Mouse (Mus musculus): Measurements from ENCODE around the gene Olfr195. TPM values are rescaled to one million over a fixed set of nuclear protein-coding genes. Genes with fewer than 3 reads are reported as not detected.
"Not testable (repeated sequence)": the region's sequence is repeated elsewhere in the genome, so short reads cannot be mapped to it uniquely, and the experiment has no call there.

Olfr195 gene
- not detected in 2 replicates for polyA plus RNA-seq (2015; fragmentation: Nextera tagmentation; extraction: Ambion mirVana)

DNA sequence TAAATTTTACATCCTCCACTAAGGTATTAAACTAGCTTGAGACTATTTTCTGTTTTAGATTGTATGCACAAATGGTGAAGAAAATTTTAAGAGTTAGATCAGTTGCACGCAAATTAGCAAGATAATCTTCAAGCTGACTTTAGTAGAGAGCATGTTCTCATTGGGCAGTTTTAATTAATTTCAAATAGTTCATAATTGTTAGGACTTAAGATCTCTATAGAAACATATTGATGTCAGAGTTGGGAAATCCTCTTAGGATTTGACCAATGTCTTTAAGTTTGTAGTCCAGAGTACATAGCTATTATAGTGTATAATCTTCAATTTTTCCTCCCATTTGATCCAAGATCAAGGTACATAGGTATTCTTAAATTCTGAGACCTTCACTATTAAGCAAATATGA is at the start of gene Olfr195:
Olfr195 (plus strand) TSS at position 301 of the 400 bp plus-strand sequence.
- Histone ChIP-seq H3K36me3 (no peaks in the 10 kb centered on the region), H3K27ac (replicated peaks) (no peak within 1 kb of the TSS), H3K4me3 (replicated peaks) (no peak within 1 kb of the TSS), H3K9me3 (replicated peaks) (no peaks in the 10 kb centered on the region), H3K9ac (replicated peaks) (no peak within 1 kb of the TSS), H3K4me1 (no peaks in the 10 kb centered on the region), H3K4me2 (no peak within 1 kb of the TSS), H3K27me3 (replicated peaks) (no peaks in the 10 kb centered on the region)
- no peak for ATAC-seq (ENCODE audit: low FRiP score)
- WGBS: 95% methylated on average over 1 of the region's 1 CpGs

DNA sequence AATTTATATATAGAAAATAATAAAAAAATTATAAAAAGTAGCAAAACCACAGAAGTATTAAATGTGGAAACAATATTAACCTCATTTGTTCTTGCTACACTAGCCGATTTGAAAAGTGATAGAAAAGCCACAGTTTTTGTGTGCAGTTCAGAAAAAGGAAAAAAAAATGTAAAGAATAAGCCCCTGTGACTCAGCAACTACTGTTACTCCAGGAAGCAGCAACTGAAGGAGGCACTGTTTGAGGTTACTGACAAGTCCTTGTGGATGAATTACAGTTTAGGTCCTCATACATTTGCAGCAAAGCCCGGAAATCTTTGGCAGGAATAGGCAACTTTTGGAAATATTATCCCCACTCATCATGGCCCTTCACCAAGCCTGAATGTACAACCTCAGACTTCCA is 41.5 kb upstream of the Olfr195 start:
- Histone ChIP-seq H3K4me3 (replicated peaks) (no peak overlapping the region), H3K4me1 (no peaks in the 10 kb centered on the region), H3K36me3 (no peaks in the 10 kb centered on the region), H3K9ac (replicated peaks) (no peak overlapping the region), H3K9me3 (replicated peaks) (no peaks in the 10 kb centered on the region), H3K27ac (replicated peaks) (no peak overlapping the region), H3K27me3 (replicated peaks) (no peaks in the 10 kb centered on the region), H3K4me2 (no peak overlapping the region)
- WGBS: 88% methylated on average over 2 of the region's 2 CpGs
- ATAC-seq (ENCODE audit: low FRiP score): no peak

DNA sequence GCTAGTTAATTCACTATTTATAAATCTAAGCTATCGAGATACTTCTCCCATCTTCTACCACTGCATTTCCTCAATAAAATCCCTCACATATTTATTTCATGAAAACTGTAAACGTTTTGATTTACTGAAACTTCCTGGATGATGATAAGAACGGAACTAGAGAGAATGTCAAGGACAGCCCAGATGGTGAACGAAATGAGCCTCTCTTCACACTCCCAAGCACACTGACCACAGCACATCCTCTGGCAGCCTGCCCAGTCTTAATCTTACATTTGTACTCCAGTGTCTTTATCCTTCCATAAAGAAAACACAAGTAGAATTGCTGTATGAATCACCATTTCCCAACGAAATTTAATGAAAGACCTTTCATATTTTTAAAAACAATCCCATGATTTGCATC is 38.3 kb upstream of the Olfr195 start:
- ATAC-seq (ENCODE audit: low FRiP score); H3K36me3 ChIP-seq; H3K27me3 ChIP-seq (replicated peaks); H3K9ac ChIP-seq (replicated peaks); H3K27ac ChIP-seq (replicated peaks); H3K4me1 ChIP-seq; H3K9me3 ChIP-seq (replicated peaks); H3K4me3 ChIP-seq (replicated peaks); H3K4me2 ChIP-seq: not testable (repeated sequence)
- 76% methylated on average over 5 of the region's 5 CpGs for WGBS

DNA sequence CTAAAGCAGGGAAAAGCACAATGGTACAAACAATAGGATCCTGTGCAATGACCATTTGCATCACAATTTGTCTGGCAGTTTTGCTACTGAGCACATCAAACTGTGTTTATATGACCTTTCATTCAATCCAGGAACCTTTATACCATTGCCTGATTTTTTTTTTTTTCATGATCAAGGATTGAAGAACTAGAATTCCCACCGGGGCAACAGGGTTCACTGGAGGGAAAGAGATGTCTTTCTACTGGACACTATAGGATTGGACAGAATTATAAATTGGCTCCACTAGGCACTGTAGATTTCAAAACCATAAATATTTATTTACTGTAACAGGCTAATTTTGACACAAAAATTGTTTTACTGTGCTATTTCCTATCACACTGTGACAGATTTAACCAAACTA is 35.1 kb upstream of the Olfr195 start, which contains the start of gene Olfr193:
Olfr193 (minus strand) TSS at position 101 of the 400 bp plus-strand sequence.
- Histone ChIP-seq H3K36me3 (no peaks in the 10 kb centered on the region), H3K4me3 (replicated peaks) (no peak within 1 kb of the TSS), H3K9me3 (replicated peaks) (no peaks in the 10 kb centered on the region), H3K27me3 (replicated peaks) (no peaks in the 10 kb centered on the region), H3K27ac (replicated peaks) (no peak within 1 kb of the TSS), H3K4me2 (no peak within 1 kb of the TSS), H3K9ac (replicated peaks) (no peak within 1 kb of the TSS), H3K4me1 (no peaks in the 10 kb centered on the region)
- 83% methylated on average over 1 of the region's 1 CpGs for WGBS
- ATAC-seq (ENCODE audit: low FRiP score): no peak

- Histone ChIP-seq H3K4me3 (replicated peaks) (no peak within 1 kb of the TSS), H3K9me3 (replicated peaks) (no peaks in the 10 kb centered on the region), H3K36me3 (no peaks in the 10 kb centered on the region), H3K9ac (replicated peaks) (no peak within 1 kb of the TSS), H3K4me2 (no peak within 1 kb of the TSS), H3K27me3 (replicated peaks) (no peaks in the 10 kb centered on the region), H3K27ac (replicated peaks) (no peak within 1 kb of the TSS), H3K4me1 (no peaks in the 10 kb centered on the region)
- no peak for ATAC-seq (ENCODE audit: low FRiP score)
These were observed 25.9 kb upstream of the Olfr195 start, which contains the start of gene Olfr194 for GRCm38 (mm10) chr16:59120969-59121368. Gene Olfr194, minus strand, starts transcription at chr16:59121069.

DNA sequence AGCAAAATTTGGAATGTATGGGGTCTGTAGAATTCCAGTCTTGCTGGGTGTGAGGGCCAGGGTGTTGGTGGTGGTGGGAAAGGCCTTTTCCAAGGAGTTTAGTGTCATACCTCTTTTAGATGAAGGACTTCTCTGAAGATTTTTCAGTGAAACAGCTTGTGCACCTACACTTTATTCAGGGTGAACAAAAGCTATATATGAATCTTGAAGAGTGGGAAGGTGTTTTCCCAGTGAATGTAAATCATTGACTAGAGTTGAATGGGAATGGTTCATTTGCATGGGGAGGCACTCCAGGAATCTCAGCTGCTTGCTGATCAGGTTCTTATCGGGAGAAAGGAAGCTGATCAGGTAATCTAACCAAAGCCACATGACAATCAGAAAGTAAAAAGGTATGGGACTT is 16.1 kb upstream of the Olfr195 start:
- WGBS: 93% methylated on average over 1 of the region's 1 CpGs
- Histone ChIP-seq H3K4me3 (replicated peaks) (no peak overlapping the region), H3K4me2 (no peak overlapping the region), H3K9me3 (replicated peaks) (no peaks in the 10 kb centered on the region), H3K27me3 (replicated peaks) (no peaks in the 10 kb centered on the region), H3K4me1 (no peaks in the 10 kb centered on the region), H3K9ac (replicated peaks) (no peak overlapping the region), H3K27ac (replicated peaks) (no peak overlapping the region), H3K36me3 (no peaks in the 10 kb centered on the region)
- no peak for ATAC-seq (ENCODE audit: low FRiP score)

DNA sequence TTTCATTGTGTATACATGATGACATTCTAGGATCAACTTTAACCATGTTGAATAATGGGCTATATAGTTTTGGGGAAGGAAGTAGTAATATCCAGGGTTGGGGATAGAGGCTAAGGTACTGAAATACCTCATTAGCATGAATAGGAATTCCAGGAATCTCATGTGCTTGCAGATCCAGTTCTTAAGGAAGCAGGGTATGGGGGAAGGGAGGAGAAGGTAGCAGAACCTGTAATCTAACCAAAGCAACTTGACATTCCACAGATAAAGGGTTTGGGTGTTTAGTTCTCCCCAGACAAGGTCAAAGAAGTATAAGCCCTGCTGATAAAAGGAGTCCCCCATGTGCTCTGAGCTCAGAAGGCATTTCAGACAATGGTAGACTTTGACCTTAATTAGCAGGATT is 5.7 kb upstream of the Olfr195 start:
- Histone ChIP-seq H3K4me3 (replicated peaks) (no peak overlapping the region), H3K27me3 (replicated peaks) (no peaks in the 10 kb centered on the region), H3K36me3 (no peaks in the 10 kb centered on the region), H3K9ac (replicated peaks) (no peak overlapping the region), H3K9me3 (replicated peaks) (no peaks in the 10 kb centered on the region), H3K4me1 (no peaks in the 10 kb centered on the region), H3K27ac (replicated peaks) (no peak overlapping the region), H3K4me2 (no peak overlapping the region)
- ATAC-seq (ENCODE audit: low FRiP score): no peak

GRCm38 (mm10) chr16:59151996-59152395 is 5.2 kb downstream of the Olfr195 start:
- no peaks in the 10 kb centered on the region for H3K36me3 ChIP-seq
- no peak overlapping the region for H3K4me3 ChIP-seq (replicated peaks)
- 88% methylated on average over 2 of the region's 2 CpGs for WGBS
- no peaks in the 10 kb centered on the region for H3K27me3 ChIP-seq (replicated peaks)
- no peak overlapping the region for H3K9ac ChIP-seq (replicated peaks)
- H3K9me3 ChIP-seq (replicated peaks): no peaks in the 10 kb centered on the region
- ATAC-seq (ENCODE audit: low FRiP score): no peak
- H3K4me1 ChIP-seq: no peaks in the 10 kb centered on the region
- no peak overlapping the region for H3K27ac ChIP-seq (replicated peaks)
- no peak overlapping the region for H3K4me2 ChIP-seq

GRCm38 (mm10) chr16:59170354-59170753 is 23.5 kb downstream of the Olfr195 start, which contains the start of gene Olfr196:
Gene Olfr196, minus strand, starts transcription at chr16:59170454.
- Histone ChIP-seq H3K9me3 (replicated peaks) (no peaks in the 10 kb centered on the region), H3K9ac (replicated peaks) (no peak within 1 kb of the TSS), H3K4me2 (no peak within 1 kb of the TSS), H3K27ac (replicated peaks) (no peak within 1 kb of the TSS), H3K4me1 (no peaks in the 10 kb centered on the region), H3K36me3 (no peaks in the 10 kb centered on the region), H3K4me3 (replicated peaks) (no peak within 1 kb of the TSS), H3K27me3 (replicated peaks) (no peaks in the 10 kb centered on the region)
- no peak for ATAC-seq (ENCODE audit: low FRiP score)
- 81% methylated on average over 3 of the region's 3 CpGs for WGBS

Other genes with a start within 250 kb of the Olfr195 start
- gene Olfr181, start 218.3 kb upstream of the Olfr195 start, polyA plus RNA-seq (2015; fragmentation: Nextera tagmentation; extraction: Ambion mirVana): not detected in 2 replicates
- not detected in 2 replicates for gene Olfr180, start 217.7 kb upstream of the Olfr195 start, polyA plus RNA-seq (2015; fragmentation: Nextera tagmentation; extraction: Ambion mirVana)
- gene Olfr183, start 151.7 kb upstream of the Olfr195 start, polyA plus RNA-seq (2015; fragmentation: Nextera tagmentation; extraction: Ambion mirVana): not detected in 2 replicates
- gene Olfr186, start 116.8 kb upstream of the Olfr195 start, polyA plus RNA-seq (2015; fragmentation: Nextera tagmentation; extraction: Ambion mirVana): not detected in 2 replicates
- not detected in 2 replicates for gene Olfr187, start 107.3 kb upstream of the Olfr195 start, polyA plus RNA-seq (2015; fragmentation: Nextera tagmentation; extraction: Ambion mirVana)
- gene Olfr190, start 69.0 kb upstream of the Olfr195 start, polyA plus RNA-seq (2015; fragmentation: Nextera tagmentation; extraction: Ambion mirVana): not detected in 2 replicates
- gene Olfr191, start 57.2 kb upstream of the Olfr195 start, polyA plus RNA-seq (2015; fragmentation: Nextera tagmentation; extraction: Ambion mirVana): not detected in 2 replicates
- not detected in 2 replicates for gene Olfr193, start 35.2 kb upstream of the Olfr195 start, polyA plus RNA-seq (2015; fragmentation: Nextera tagmentation; extraction: Ambion mirVana)
- not detected in 2 replicates for gene Olfr194, start 26.0 kb upstream of the Olfr195 start, polyA plus RNA-seq (2015; fragmentation: Nextera tagmentation; extraction: Ambion mirVana)
- gene Olfr196, start 23.4 kb downstream of the Olfr195 start, polyA plus RNA-seq (2015; fragmentation: Nextera tagmentation; extraction: Ambion mirVana): not detected in 2 replicates
- not detected in 2 replicates for gene Olfr198, start 56.5 kb downstream of the Olfr195 start, polyA plus RNA-seq (2015; fragmentation: Nextera tagmentation; extraction: Ambion mirVana)
- gene Olfr199, start 72.7 kb downstream of the Olfr195 start, polyA plus RNA-seq (2015; fragmentation: Nextera tagmentation; extraction: Ambion mirVana): not detected in 2 replicates
- not detected in 2 replicates for gene Olfr201, start 125.6 kb downstream of the Olfr195 start, polyA plus RNA-seq (2015; fragmentation: Nextera tagmentation; extraction: Ambion mirVana)
- not detected in 2 replicates for gene Olfr202, start 139.7 kb downstream of the Olfr195 start, polyA plus RNA-seq (2015; fragmentation: Nextera tagmentation; extraction: Ambion mirVana)
- gene Olfr203, start 151.8 kb downstream of the Olfr195 start, polyA plus RNA-seq (2015; fragmentation: Nextera tagmentation; extraction: Ambion mirVana): not detected in 2 replicates
- gene Olfr204, start 171.2 kb downstream of the Olfr195 start, polyA plus RNA-seq (2015; fragmentation: Nextera tagmentation; extraction: Ambion mirVana): not detected in 2 replicates
- gene Olfr205, start 184.1 kb downstream of the Olfr195 start, polyA plus RNA-seq (2015; fragmentation: Nextera tagmentation; extraction: Ambion mirVana): not detected in 2 replicates
- not detected in 2 replicates for gene Olfr206, start 202.2 kb downstream of the Olfr195 start, polyA plus RNA-seq (2015; fragmentation: Nextera tagmentation; extraction: Ambion mirVana)
- gene Olfr209, start 216.9 kb downstream of the Olfr195 start, polyA plus RNA-seq (2015; fragmentation: Nextera tagmentation; extraction: Ambion mirVana): not detected in 2 replicates